18 mouse cellular contexts compared by ENCODE assay signal in the genomic region with DNA sequence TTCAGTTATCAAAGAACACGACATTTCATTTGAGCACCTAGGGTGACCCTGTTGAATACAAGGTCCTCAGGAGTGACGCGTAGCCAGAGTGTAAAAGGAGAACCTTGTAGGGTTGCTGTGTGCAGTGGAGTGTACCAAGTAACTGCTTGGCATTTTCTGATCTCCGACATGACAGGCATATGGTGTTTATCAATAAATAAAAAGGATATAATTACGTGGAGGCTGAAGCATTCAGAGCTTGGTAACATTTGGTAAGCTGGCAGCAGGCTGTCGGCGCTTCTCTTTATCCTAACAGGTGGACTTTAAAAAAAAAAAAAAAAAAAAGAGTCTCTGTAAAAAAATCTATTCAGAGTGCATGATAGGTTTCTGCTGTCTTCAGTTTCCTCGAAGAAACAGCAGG.
"Had no signal": no experiment of that assay in that cellular context is flagged by ENCODE, and none has a peak within 500 bp of the region (broad histone marks: within the 10 kb centered on the region; RNA-seq: fewer than 3 reads in every experiment).

No protein-coding gene starts in this region.

- H3K27me3 ChIP-seq: midbrain, embryonic 12.5 days; neural tube, embryonic 13.5 days; neural tube, embryonic 15.5 days had no signal

- H3K4me1 ChIP-seq: midbrain, embryonic 10.5 days; midbrain, embryonic 12.5 days; neural tube, embryonic 13.5 days; neural tube, embryonic 15.5 days had no signal

- ATAC-seq: midbrain, embryonic 16.5 days had no signal

- H3K36me3 ChIP-seq: midbrain, embryonic 10.5 days; midbrain, embryonic 12.5 days; neural tube, embryonic 13.5 days; neural tube, embryonic 15.5 days had no signal

- H3K27ac ChIP-seq: midbrain, embryonic 10.5 days; midbrain, embryonic 12.5 days; neural tube, embryonic 13.5 days; neural tube, embryonic 15.5 days had no signal

- H3K9ac ChIP-seq: lung, embryonic 14.5 days; midbrain, embryonic 12.5 days; neural tube, embryonic 13.5 days; neural tube, embryonic 15.5 days had no signal

- H3K4me3 ChIP-seq: midbrain, embryonic 10.5 days; midbrain, embryonic 12.5 days; myocyte; neural tube, embryonic 13.5 days; neural tube, embryonic 15.5 days had no signal

- DNase-seq: lung, adult 18-20 months; lung, embryonic 14.5 days; lung, postnatal 10 days; lung, postnatal 4 days; midbrain, embryonic 14.5 days; right cerebral cortex, adult 18-20 months; right cerebral cortex, postnatal 25 days; right cerebral cortex, postnatal 4 days; spleen, adult 18-20 months; thymus, adult 18-20 months; thymus, postnatal 14 days; thymus, postnatal 36 days had no signal

- H3K9me3 ChIP-seq: midbrain, embryonic 10.5 days; midbrain, embryonic 12.5 days; neural tube, embryonic 13.5 days; neural tube, embryonic 15.5 days had no signal

- H3K4me2 ChIP-seq: lung, embryonic 14.5 days; midbrain, embryonic 12.5 days; neural tube, embryonic 13.5 days; neural tube, embryonic 15.5 days had no signal
